Mouse (Mus musculus): ENCODE measurements around the gene Cacng6. TPM values are rescaled to one million over a fixed set of nuclear protein-coding genes. Genes with fewer than 3 reads are reported as not detected.

Cacng6 gene
- total and polyA plus RNA-seq, 3 experiments = 0.11 TPM; not detected in 2

DNA sequence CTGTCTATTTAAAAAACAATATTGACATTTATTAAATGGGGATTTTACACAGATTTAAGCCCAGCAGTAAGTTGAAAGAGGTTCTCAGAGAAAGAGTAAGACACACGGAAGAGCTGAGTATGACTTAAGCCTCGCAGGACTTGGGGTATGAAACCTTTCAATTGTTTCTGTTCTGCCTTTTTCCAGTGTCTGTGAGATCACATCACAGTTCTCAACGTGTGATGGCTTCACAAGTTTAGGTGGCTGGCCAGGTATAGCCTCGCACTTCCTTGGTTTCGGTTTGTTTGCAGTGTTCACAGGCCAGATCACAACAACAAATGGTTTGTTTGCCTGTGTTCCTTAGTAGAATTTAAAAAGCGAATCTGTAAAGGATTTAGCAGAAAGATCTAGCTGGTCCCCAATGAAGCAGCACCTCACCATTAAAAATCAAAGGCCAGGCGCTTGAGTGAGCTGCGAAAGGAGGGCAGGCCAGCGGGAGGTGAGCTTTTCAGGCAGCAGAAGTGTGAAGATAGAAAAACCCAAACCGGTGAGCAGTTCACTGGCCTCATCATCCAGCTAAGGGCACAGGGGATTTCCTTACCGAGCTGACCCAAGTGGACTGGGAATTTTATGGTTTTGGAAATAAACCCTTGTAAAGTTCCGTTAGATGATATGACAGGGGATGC lies 29.0 kb downstream of the Cacng6 start:
- Histone ChIP-seq H3K4me1 (ENCODE audit: insufficient read depth, low read depth, low read length) (no peaks in the 10 kb centered on the region), H3K27me3 (ENCODE audit: insufficient read depth, low read length) (no peaks in the 10 kb centered on the region)
- no peak for DNase-seq (ENCODE audit: low spot score)

DNA sequence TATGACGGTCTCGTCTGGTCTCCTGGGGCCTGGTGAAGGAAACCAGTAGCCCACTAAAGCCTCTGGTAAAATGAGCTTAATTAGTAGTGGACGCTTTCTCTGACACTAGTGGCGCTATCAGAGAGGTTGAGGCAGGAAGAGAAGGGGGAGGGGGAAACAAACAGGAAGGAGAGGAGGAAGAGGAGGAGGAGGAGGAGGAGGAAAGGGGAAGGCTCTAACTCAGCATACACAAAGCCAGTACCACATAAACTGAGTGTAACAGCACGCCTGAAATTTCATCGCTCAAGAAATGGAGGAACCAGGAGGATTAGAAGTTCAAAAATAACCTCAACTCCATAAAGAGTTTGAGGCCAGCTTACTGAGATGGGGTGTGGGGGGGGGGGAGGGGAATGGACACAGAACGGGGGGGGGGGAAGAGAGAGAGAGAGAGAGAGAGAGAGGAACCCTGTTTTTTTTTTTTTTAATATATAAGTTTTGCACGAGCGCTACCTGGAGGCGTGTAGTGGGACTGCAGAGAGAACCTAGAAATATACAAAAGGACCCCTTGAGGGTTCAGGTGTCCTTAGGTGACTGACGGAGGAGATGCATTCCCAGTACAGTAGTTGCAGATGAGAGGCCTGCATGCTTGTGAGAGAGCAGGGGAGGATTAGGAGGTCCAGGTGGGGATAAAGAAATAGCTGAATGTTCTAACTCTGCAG lies 29.6 kb downstream of the Cacng6 start:
- Histone ChIP-seq H3K4me3 (ENCODE audit: low read depth, low read length) (no peak overlapping the region), H3K27me3 (ENCODE audit: insufficient read depth, low read length) (no peaks in the 10 kb centered on the region), H3K4me1 (ENCODE audit: insufficient read depth, low read depth, low read length) (no peaks in the 10 kb centered on the region), H3K9me3 (replicated peaks) (no peaks in the 10 kb centered on the region), H3K36me3 (replicated peaks) (no peaks in the 10 kb centered on the region)
- DNase-seq (ENCODE audit: low spot score) (no peak), ATAC-seq (ENCODE audit: extremely low read depth, insufficient number of reproducible peaks, low FRiP score, poor library complexity, severe bottlenecking) (no peak)
- TF ChIP-seq POLR2AphosphoS5 (IDR thresholded peaks at IDR 0.05; ENCODE audit: insufficient replicate concordance, low read depth, low read length) (no peak), TAL1 (conservative IDR thresholded peaks at IDR 0.05; ENCODE audit: low read depth, low read length) (no peak), GATA2 (IDR thresholded peaks at IDR 0.05; ENCODE audit: borderline replicate concordance, low read depth, low read length) (no peak), CTCF (IDR thresholded peaks at IDR 0.05; ENCODE audit: low read depth, low read length) (no peak), GATA1 (IDR thresholded peaks at IDR 0.05; ENCODE audit: borderline replicate concordance, low read length) (no peak)

More for the DNA sequence above, 29.0 kb downstream of the Cacng6 start:
- no peak for ATAC-seq (ENCODE audit: extremely low read depth, insufficient number of reproducible peaks, low FRiP score, poor library complexity, severe bottlenecking)
- no peak overlapping the region for H3K4me3 ChIP-seq (ENCODE audit: low read depth, low read length)
- TF ChIP-seq GATA2 (IDR thresholded peaks at IDR 0.05; ENCODE audit: borderline replicate concordance, low read depth, low read length) (no peak), POLR2AphosphoS5 (IDR thresholded peaks at IDR 0.05; ENCODE audit: insufficient replicate concordance, low read depth, low read length) (no peak), GATA1 (IDR thresholded peaks at IDR 0.05; ENCODE audit: borderline replicate concordance, low read length) (no peak), TAL1 (conservative IDR thresholded peaks at IDR 0.05; ENCODE audit: low read depth, low read length) (no peak), CTCF (IDR thresholded peaks at IDR 0.05; ENCODE audit: low read depth, low read length) (no peak)
- H3K9me3 ChIP-seq (replicated peaks) = no peaks in the 10 kb centered on the region
- H3K36me3 ChIP-seq (replicated peaks) = no peaks in the 10 kb centered on the region

DNA sequence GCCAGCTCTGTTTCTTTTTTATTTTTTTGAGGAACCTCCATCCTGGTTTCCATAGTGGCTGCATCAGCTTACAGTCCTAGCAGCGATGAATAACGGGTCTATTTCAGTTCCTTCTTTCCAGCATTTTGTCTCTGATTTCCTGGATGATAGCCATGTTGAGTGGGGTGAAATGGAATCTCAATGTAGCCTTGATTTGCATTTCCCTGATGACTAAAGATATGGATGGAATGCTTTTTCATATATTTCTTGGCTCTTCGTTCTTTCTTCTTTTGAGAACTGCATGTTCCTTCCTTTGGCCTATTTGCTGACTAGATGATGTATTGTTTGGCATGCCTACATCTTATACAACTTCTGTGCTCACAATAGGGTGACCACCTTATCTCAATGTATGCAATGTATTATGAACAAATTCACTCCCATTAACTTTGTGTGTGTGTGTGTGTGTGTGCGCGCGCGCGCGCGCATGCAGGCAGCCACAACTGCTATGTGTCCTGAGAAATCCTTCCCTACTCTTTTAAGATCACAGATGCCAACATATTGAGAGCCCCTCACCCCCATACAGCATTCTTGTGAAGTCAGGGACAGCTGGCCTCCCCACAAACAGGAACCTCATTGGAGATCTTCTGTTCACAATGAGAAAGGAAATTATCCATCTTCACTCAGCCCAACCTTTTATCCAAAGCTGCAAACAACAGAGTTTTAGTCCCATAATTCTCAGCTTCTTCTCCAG lies 33.3 kb downstream of the Cacng6 start:
- no peak for TF ChIP-seq TAL1 (conservative IDR thresholded peaks at IDR 0.05; ENCODE audit: low read depth, low read length)
- TF ChIP-seq GATA2 (IDR thresholded peaks at IDR 0.05; ENCODE audit: borderline replicate concordance, low read depth, low read length) = no peak
- no peak for TF ChIP-seq GATA1 (IDR thresholded peaks at IDR 0.05; ENCODE audit: borderline replicate concordance, low read length)
- no peak for TF ChIP-seq CTCF (IDR thresholded peaks at IDR 0.05; ENCODE audit: low read depth, low read length)
- TF ChIP-seq POLR2AphosphoS5 (IDR thresholded peaks at IDR 0.05; ENCODE audit: insufficient replicate concordance, low read depth, low read length) = no peak
- Histone ChIP-seq H3K4me1 (ENCODE audit: insufficient read depth, low read depth, low read length) (no peaks in the 10 kb centered on the region), H3K9me3 (replicated peaks) (no peaks in the 10 kb centered on the region), H3K36me3 (replicated peaks) (no peaks in the 10 kb centered on the region), H3K4me3 (ENCODE audit: low read depth, low read length) (no peak overlapping the region), H3K27me3 (ENCODE audit: insufficient read depth, low read length) (no peaks in the 10 kb centered on the region)
- DNase-seq (ENCODE audit: low spot score) = no peak
- no peak for ATAC-seq (ENCODE audit: extremely low read depth, insufficient number of reproducible peaks, low FRiP score, poor library complexity, severe bottlenecking)

DNA sequence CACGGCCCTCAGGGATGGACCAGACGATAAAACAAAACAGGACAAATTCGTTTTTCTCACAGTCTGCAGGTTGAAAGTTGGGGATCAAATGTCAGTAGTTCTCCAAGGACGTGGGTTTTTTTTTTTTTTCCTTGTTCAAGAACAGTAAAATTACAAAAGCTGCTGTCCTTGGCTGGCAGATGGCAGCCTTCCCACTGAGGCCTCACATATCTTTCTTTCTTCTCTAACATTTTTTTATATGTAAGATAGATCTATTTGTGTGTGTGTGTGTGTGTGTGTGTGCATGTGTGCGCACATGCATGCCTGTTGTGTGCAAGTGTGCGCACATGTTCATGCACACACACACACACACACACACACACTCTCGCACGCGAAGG lies 33.8 kb downstream of the Cacng6 start:
- TF ChIP-seq POLR2AphosphoS5 (IDR thresholded peaks at IDR 0.05; ENCODE audit: insufficient replicate concordance, low read depth, low read length) (no peak), GATA1 (IDR thresholded peaks at IDR 0.05; ENCODE audit: borderline replicate concordance, low read length) (no peak), CTCF (IDR thresholded peaks at IDR 0.05; ENCODE audit: low read depth, low read length) (no peak), GATA2 (IDR thresholded peaks at IDR 0.05; ENCODE audit: borderline replicate concordance, low read depth, low read length) (no peak), TAL1 (conservative IDR thresholded peaks at IDR 0.05; ENCODE audit: low read depth, low read length) (no peak)
- H3K4me1 ChIP-seq (ENCODE audit: insufficient read depth, low read depth, low read length) = no peaks in the 10 kb centered on the region
- no peak overlapping the region for H3K4me3 ChIP-seq (ENCODE audit: low read depth, low read length)
- H3K9me3 ChIP-seq (replicated peaks) = no peaks in the 10 kb centered on the region
- no peaks in the 10 kb centered on the region for H3K27me3 ChIP-seq (ENCODE audit: insufficient read depth, low read length)
- H3K36me3 ChIP-seq (replicated peaks) = no peaks in the 10 kb centered on the region
- no peak for ATAC-seq (ENCODE audit: extremely low read depth, insufficient number of reproducible peaks, low FRiP score, poor library complexity, severe bottlenecking)
- DNase-seq (ENCODE audit: low spot score) = no peak

DNA sequence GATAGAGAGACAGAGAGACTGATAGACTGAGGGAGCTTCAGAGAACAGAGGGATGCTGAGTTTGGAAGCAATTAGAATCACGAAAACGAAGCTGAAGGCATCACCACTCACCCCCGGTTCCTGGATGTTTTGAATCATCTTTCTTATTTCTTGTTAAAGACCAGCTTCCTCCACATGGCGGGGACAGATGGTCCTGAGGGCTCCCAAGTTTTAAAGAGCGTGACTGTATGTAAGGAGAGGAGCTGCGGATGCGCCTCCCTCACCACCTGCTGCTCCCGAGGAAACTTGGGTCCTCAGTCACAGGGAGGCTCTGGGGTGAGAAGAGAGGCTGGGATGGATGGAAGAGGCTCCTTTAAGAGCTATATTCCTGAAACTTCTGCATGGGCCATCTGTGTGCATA lies 36.3 kb downstream of the Cacng6 start:
- ATAC-seq (ENCODE audit: extremely low read depth, insufficient number of reproducible peaks, low FRiP score, poor library complexity, severe bottlenecking) = no peak
- no peak for DNase-seq (ENCODE audit: low spot score)
- no peak for TF ChIP-seq GATA1 (IDR thresholded peaks at IDR 0.05; ENCODE audit: borderline replicate concordance, low read length)
- TF ChIP-seq TAL1 (conservative IDR thresholded peaks at IDR 0.05; ENCODE audit: low read depth, low read length) = no peak
- no peak for TF ChIP-seq POLR2AphosphoS5 (IDR thresholded peaks at IDR 0.05; ENCODE audit: insufficient replicate concordance, low read depth, low read length)
- TF ChIP-seq CTCF (IDR thresholded peaks at IDR 0.05; ENCODE audit: low read depth, low read length) = no peak
- no peak for TF ChIP-seq GATA2 (IDR thresholded peaks at IDR 0.05; ENCODE audit: borderline replicate concordance, low read depth, low read length)
- no peaks in the 10 kb centered on the region for H3K36me3 ChIP-seq (replicated peaks)
- no peaks in the 10 kb centered on the region; the same call in 1 of the 2 replicates for H3K27me3 ChIP-seq (ENCODE audit: insufficient read depth, low read length)
- no peak overlapping the region for H3K4me3 ChIP-seq (ENCODE audit: low read depth, low read length)
- H3K4me1 ChIP-seq (ENCODE audit: insufficient read depth, low read depth, low read length) = no peaks in the 10 kb centered on the region
- no peaks in the 10 kb centered on the region for H3K9me3 ChIP-seq (replicated peaks)

DNA sequence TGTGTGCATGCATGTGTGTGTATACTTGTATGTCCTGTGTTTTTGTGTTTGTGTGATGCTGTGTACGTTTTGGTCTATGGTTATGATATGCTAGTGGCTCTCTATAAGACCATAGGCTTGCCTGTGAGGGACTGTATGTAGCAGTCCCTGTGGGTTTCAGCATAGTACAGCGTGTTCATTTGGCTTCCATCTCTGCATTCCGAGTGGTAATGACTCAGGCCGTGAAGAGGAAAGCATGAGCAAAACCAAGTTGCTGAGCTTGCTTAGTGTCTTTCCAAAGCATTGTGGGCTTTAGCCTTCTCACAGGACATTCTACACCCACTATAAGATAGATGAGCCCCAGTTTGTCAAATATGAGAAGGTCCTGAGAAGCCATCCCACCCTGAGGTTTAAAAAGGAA lies 39.3 kb downstream of the Cacng6 start:
- no peaks in the 10 kb centered on the region for H3K4me1 ChIP-seq (ENCODE audit: insufficient read depth, low read depth, low read length)
- no peak for ATAC-seq (ENCODE audit: extremely low read depth, insufficient number of reproducible peaks, low FRiP score, poor library complexity, severe bottlenecking)
- H3K9me3 ChIP-seq (replicated peaks) = no peaks in the 10 kb centered on the region
- H3K27me3 ChIP-seq (ENCODE audit: insufficient read depth, low read length) = no peaks in the 10 kb centered on the region; the same call in 1 of the 2 replicates
- DNase-seq (ENCODE audit: low spot score) = no peak
- H3K36me3 ChIP-seq (replicated peaks) = no peaks in the 10 kb centered on the region
- H3K4me3 ChIP-seq (ENCODE audit: low read depth, low read length) = no peak overlapping the region
- TF ChIP-seq GATA1 (IDR thresholded peaks at IDR 0.05; ENCODE audit: borderline replicate concordance, low read length) = no peak
- TF ChIP-seq TAL1 (conservative IDR thresholded peaks at IDR 0.05; ENCODE audit: low read depth, low read length) = no peak
- TF ChIP-seq CTCF (IDR thresholded peaks at IDR 0.05; ENCODE audit: low read depth, low read length) = no peak
- TF ChIP-seq POLR2AphosphoS5 (IDR thresholded peaks at IDR 0.05; ENCODE audit: insufficient replicate concordance, low read depth, low read length) = no peak
- no peak for TF ChIP-seq GATA2 (IDR thresholded peaks at IDR 0.05; ENCODE audit: borderline replicate concordance, low read depth, low read length)

All from G1E (cell line).